Mouse (Mus musculus) heart, adult 2 months (tissue): Measurements from ENCODE around the gene Cdca3.

Experiments
- CTCF ChIP-seq: fragments of 200-600 bp; IDR thresholded peaks from 2 replicates; pipeline ENCODE4 v1.8.1; 2022; ENCODE audit warnings: antibody characterized with exemption, mild to moderate bottlenecking, moderate library complexity
- EP300 ChIP-seq: fragments of 200-500 bp; IDR thresholded peaks from 2 replicates; pipeline ENCODE4 v1.6.1; 2011; ENCODE audit warnings: low read depth, low read length, control low read depth; ENCODE audit not compliant: insufficient read depth
- POLR2A ChIP-seq: fragments of 200-500 bp; IDR thresholded peaks from 2 replicates; pipeline ENCODE4 v1.6.1; 2011; ENCODE audit warnings: mild to moderate bottlenecking, low read depth, low read length, control low read depth; ENCODE audit not compliant: insufficient read depth

- TF ChIP-seq CTCF (no peak), POLR2A (no peak), EP300 (no peak)
Observed at GRCm38 (mm10) chr6:124811701-124812560, 17.4 kb upstream of the Cdca3 start.
